8 mouse cellular contexts compared by ENCODE assay signal in the genomic region with DNA sequence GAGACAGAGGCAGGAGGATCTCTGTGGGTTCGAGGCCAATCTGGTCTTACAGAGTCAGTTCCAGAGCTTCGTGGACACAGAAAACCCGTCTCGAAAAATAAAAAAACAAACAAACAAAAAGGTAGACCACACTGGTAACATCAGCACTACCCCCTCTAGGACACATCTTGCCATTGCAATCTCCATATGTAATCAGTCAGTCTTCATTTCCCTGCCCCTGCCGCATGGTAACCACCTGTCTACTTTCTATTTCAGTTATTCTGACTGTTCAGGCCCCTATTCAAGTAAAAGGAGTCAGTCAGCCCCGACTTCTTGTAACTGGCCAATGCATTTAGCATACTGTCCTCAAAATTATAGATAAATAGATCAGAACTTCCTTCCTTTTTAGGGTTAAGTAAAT. TPM values are rescaled to one million over a fixed set of nuclear protein-coding genes. Genes with fewer than 3 reads are reported as not detected.
DNase-seq lines count a peak whose midpoint lies in the region; ATAC-seq and TF ChIP-seq lines count a peak whose summit lies in the region.

No protein-coding gene starts in this region.

- no peaks in the 10 kb centered on the region for H3K27me3 ChIP-seq in limb, embryonic 10.5 days (ENCODE audit: low read depth, poor library complexity, severe bottlenecking)
- H3K27me3 ChIP-seq in neural tube, embryonic 13.5 days = no peaks in the 10 kb centered on the region

- WGBS in limb, embryonic 10.5 days = 77% methylated on average over 6 of the region's 6 CpGs
- 81% methylated on average over 6 of the region's 6 CpGs for WGBS in neural tube, embryonic 13.5 days

- no peak for TF ChIP-seq POLR2A in cortical plate, adult 2 months (IDR thresholded peaks at IDR 0.05; ENCODE audit: extremely low read depth, insufficient read depth, low read length)

- 0 out of 2 replicates have a peak overlapping the region, but pooled peaks have one; percentile 75 for H3K9ac ChIP-seq in neural tube, embryonic 13.5 days

- peak overlapping the region; percentile 90 for H3K4me2 ChIP-seq in neural tube, embryonic 13.5 days

- ATAC-seq in neural tube, embryonic 13.5 days (ENCODE audit: low read depth) = no peak

- H3K36me3 ChIP-seq in limb, embryonic 10.5 days = peaks cover 54% of the 10 kb centered on the region
- peaks cover 30% of the 10 kb centered on the region for H3K36me3 ChIP-seq in neural tube, embryonic 13.5 days

- peak; percentile 11; the same call in 1 of the 2 replicates for TF ChIP-seq CTCF in gastrocnemius, adult 2 months (IDR thresholded peaks at IDR 0.05)
- no peak for TF ChIP-seq CTCF in cortical plate, adult 2 months (IDR thresholded peaks at IDR 0.05; ENCODE audit: extremely low read depth, insufficient read depth, low read length)

- H3K4me1 ChIP-seq in cortical plate, adult 2 months (ENCODE audit: control insufficient read depth, insufficient read depth, low read length) = no peaks in the 10 kb centered on the region; the same call in 1 of the 2 replicates
- peaks cover 13% of the 10 kb centered on the region; the same call in 1 of the 2 replicates for H3K4me1 ChIP-seq in limb, embryonic 10.5 days
- peaks cover 27% of the 10 kb centered on the region for H3K4me1 ChIP-seq in neural tube, embryonic 13.5 days (replicated peaks)

- peak overlapping the region; percentile 96 for H3K4me3 ChIP-seq in gastrocnemius, adult 2 months
- H3K4me3 ChIP-seq in cortical plate, adult 2 months (ENCODE audit: insufficient read depth, low read length) = peak overlapping the region; percentile 74
- H3K4me3 ChIP-seq in limb, embryonic 10.5 days = peak overlapping the region; percentile 85
- H3K4me3 ChIP-seq in neural tube, embryonic 13.5 days = peak overlapping the region; percentile 71

- no peaks in the 10 kb centered on the region for H3K9me3 ChIP-seq in limb, embryonic 10.5 days (replicated peaks)
- no peaks in the 10 kb centered on the region for H3K9me3 ChIP-seq in neural tube, embryonic 13.5 days

- DNase-seq in gastrocnemius, adult 2 months = no peak
- no peak for DNase-seq in gastrocnemius, postnatal 36 days
- DNase-seq in 416B (ENCODE audit: low read depth) = peak; percentile 66
- no peak for DNase-seq in limb, embryonic 10.5 days (ENCODE audit: low spot score)
- DNase-seq in frontal cortex, postnatal 10 days (ENCODE audit: low spot score in 2 of 2) = no peak
- DNase-seq in urinary bladder, adult 2 months (ENCODE audit: low spot score) = no peak

- intact Hi-C loops in gastrocnemius, adult 2 months (cut with DNase I) = no loop called here
- intact Hi-C loops in gastrocnemius, postnatal 36 days (cut with DNase I) = no loop called here

- H3K27ac ChIP-seq in gastrocnemius, adult 2 months = peak overlapping the region; percentile 98
- H3K27ac ChIP-seq in cortical plate, adult 2 months (ENCODE audit: insufficient read depth, low read length) = no peak overlapping the region
- no peak overlapping the region for H3K27ac ChIP-seq in limb, embryonic 10.5 days
- no peak overlapping the region for H3K27ac ChIP-seq in neural tube, embryonic 13.5 days (replicated peaks)

RNA-seq across cellular contexts. Expression of gene Polr1a, which starts 1.0 kb away (rescaled TPM):
- total RNA-seq in gastrocnemius, adult 2 months (2021) = 10 to 100 TPM; 40.7 to 41.1 TPM
- total RNA-seq in gastrocnemius, postnatal 36 days (2021) = 10 to 100 TPM; 32.3 to 40.5 TPM
- polyA plus RNA-seq in cortical plate, adult 2 months (2012; rRNA removed) = 16.6 and 17.6 TPM in 2 replicates
- polyA plus RNA-seq in limb, embryonic 10.5 days (2016; fragmentation: Nextera tagmentation; extraction: Ambion mirVana) = 42.0 and 48.5 TPM in 2 replicates
- 18.5 and 19.4 TPM in 2 replicates for polyA plus RNA-seq in neural tube, embryonic 13.5 days (2015; fragmentation: Nextera tagmentation; extraction: Ambion mirVana)
- 12.7 and 13.1 TPM in 2 replicates for polyA plus RNA-seq in urinary bladder, adult 2 months (2012; rRNA removed)

RNA-seq across cellular contexts. Expression of gene Ptcd3, which starts 1.3 kb away (rescaled TPM):
- 10 to 100 TPM; 60.3 to 84.9 TPM for total RNA-seq in gastrocnemius, adult 2 months (2021)
- total RNA-seq in gastrocnemius, postnatal 36 days (2021) = 10 to 100 TPM; 67.9 to 70.0 TPM
- polyA plus RNA-seq in cortical plate, adult 2 months (2012; rRNA removed) = 52.3 and 56.9 TPM in 2 replicates
- polyA plus RNA-seq in limb, embryonic 10.5 days (2016; fragmentation: Nextera tagmentation; extraction: Ambion mirVana) = 157 and 158 TPM in 2 replicates
- polyA plus RNA-seq in neural tube, embryonic 13.5 days (2015; fragmentation: Nextera tagmentation; extraction: Ambion mirVana) = 81.9 and 84.4 TPM in 2 replicates
- polyA plus RNA-seq in urinary bladder, adult 2 months (2012; rRNA removed) = 34.1 and 36.6 TPM in 2 replicates
